Mouse (Mus musculus) kidney, adult 2 months (tissue): Measurements from ENCODE around the gene Glis2. TPM values are rescaled to one million over a fixed set of nuclear protein-coding genes. Genes with fewer than 3 reads are reported as not detected.
A peak's percentile ranks its signal among the peaks of the same experiment; 100 is the strongest.

ENCODE experiments used
- DNase-seq: peaks from one replicate; pipeline ENCODE4 v3.0.0; 2021
- H3K27ac ChIP-seq: fragments of 200-500 bp; 2 replicates; pipeline ENCODE4 v1.5.1; 2012; ENCODE audit warnings: low read depth, low read length, control low read depth, inconsistent platforms; ENCODE audit not compliant: insufficient read depth
- H3K27me3 ChIP-seq: fragments of 200-500 bp; replicated peaks from 2 replicates; pipeline ENCODE4 v1.6.1; 2012; ENCODE audit warnings: mild to moderate bottlenecking, moderate library complexity, low read length, inconsistent platforms; ENCODE audit not compliant: control insufficient read depth, insufficient read depth
- H3K36me3 ChIP-seq: fragments of 200-500 bp; 2 replicates; pipeline ENCODE4 v1.6.1; 2012; ENCODE audit warnings: mild to moderate bottlenecking, moderate library complexity, low read length, inconsistent platforms; ENCODE audit not compliant: control insufficient read depth, insufficient read depth
- H3K4me1 ChIP-seq: fragments of 200-500 bp; 2 replicates; pipeline ENCODE4 v1.6.1; 2011; ENCODE audit warnings: low read length; ENCODE audit not compliant: control insufficient read depth, insufficient read depth
- H3K4me3 ChIP-seq: fragments of 200-500 bp; 2 replicates; pipeline ENCODE4 v1.5.1; 2011; ENCODE audit warnings: mild to moderate bottlenecking, low read depth, low read length, control low read depth; ENCODE audit not compliant: insufficient read depth
- CTCF ChIP-seq: fragments of 200-500 bp; conservative IDR thresholded peaks from 2 replicates; pipeline ENCODE4 v1.5.1; 2011; ENCODE audit warnings: low read depth, mild to moderate bottlenecking, control low read depth, low read length, moderate library complexity, mixed read lengths; ENCODE audit not compliant: insufficient read depth, insufficient read length
- POLR2A ChIP-seq: fragments of 200-500 bp; IDR thresholded peaks from one replicate; pipeline ENCODE4 v1.6.1; 2011; ENCODE audit warnings: low read depth, low read length, control low read depth
- WGBS: fragments of 180-500 bp; shearing (Covaris S2); methylation state at CpG from one replicate; pipeline ENCODE4 v1.1.7; 2018; 5-methylcytosine and 5-hydroxymethylcytosine counted together
- polyA plus RNA-seq: library from polyadenylated mRNA; depleted of rRNA; stranded (reverse); fragments of >200 nt; gene quantifications from 2 replicates; pipeline ENCODE4 v1.2.3, GENCODE M21; 2012

Gene Glis2
- polyA plus RNA-seq, 1 experiment: 210 TPM

GRCm38 (mm10) chr16:4606431-4607084, 12.0 kb downstream of the Glis2 start:
- WGBS: 1% methylated on average over 5 of the region's 5 CpGs
- Histone ChIP-seq H3K27ac (peak overlapping the region; percentile 94), H3K4me1 (peaks cover 51% of the 10 kb centered on the region), H3K4me3 (no peak overlapping the region), H3K27me3 (no peaks in the 10 kb centered on the region), H3K36me3 (no peaks in the 10 kb centered on the region; the same call in 1 of the 2 replicates)
- peak; percentile 85 for DNase-seq
- TF ChIP-seq CTCF (peak; percentile 58), POLR2A (no peak)

DNA sequence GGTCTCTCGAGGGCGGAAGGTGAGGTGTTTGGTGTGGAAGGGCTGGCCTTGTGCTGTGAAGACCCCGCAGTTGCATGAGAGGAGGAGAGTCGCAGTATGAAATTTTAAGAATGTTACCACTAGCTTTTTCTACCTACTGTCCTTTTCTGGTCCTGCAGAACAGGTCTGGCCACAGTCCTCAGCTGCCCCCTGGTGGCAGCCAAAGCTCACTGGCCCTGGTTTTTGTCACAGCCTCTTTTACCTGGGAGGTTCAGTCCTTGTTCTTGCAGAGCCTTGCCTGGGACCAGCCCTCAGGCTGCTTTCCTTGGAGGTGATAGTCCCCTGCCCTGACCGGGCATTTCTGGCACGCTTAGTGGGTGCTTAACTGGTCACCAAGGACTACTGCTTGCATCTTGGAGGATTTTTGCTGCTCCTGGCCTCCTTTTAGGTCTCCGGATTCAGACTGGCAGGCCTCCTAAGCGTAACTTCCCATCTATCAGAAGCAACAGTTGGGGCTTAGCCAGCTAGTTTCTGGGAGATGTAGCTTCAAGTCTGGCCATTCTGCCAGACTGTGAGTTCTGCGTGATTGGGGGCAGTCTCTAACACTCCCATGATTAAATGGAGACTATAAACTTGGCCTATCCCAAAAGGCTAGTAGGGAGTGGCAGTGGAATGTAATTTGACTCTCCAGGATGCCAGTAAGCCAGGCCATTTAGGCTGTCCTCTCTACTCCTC, 13.5 kb downstream of the Glis2 start:
- H3K4me3 ChIP-seq: no peak overlapping the region
- no peaks in the 10 kb centered on the region for H3K27me3 ChIP-seq
- 33% methylated on average over 9 of the region's 9 CpGs for WGBS
- peak overlapping the region; percentile 13 for H3K27ac ChIP-seq
- H3K36me3 ChIP-seq: no peaks in the 10 kb centered on the region; the same call in 1 of the 2 replicates
- TF ChIP-seq CTCF (peak; percentile 98), POLR2A (no peak)
- DNase-seq: peak; percentile 92
- H3K4me1 ChIP-seq: peaks cover 48% of the 10 kb centered on the region

- Histone ChIP-seq H3K27ac (peak overlapping the region; percentile 11; the same call in 1 of the 2 replicates), H3K4me3 (no peak overlapping the region), H3K27me3 (no peaks in the 10 kb centered on the region), H3K4me1 (peaks cover 49% of the 10 kb centered on the region), H3K36me3 (peaks cover 2% of the 10 kb centered on the region; the same call in 1 of the 2 replicates)
- TF ChIP-seq POLR2A (no peak), CTCF (no peak)
- WGBS: 51% methylated on average over 19 of the region's 19 CpGs
- no peak for DNase-seq
Observed at GRCm38 (mm10) chr16:4608532-4609059, 14.1 kb downstream of the Glis2 start.

GRCm38 (mm10) chr16:4611193-4611592, 16.7 kb downstream of the Glis2 start:
- no peaks in the 10 kb centered on the region for H3K27me3 ChIP-seq
- TF ChIP-seq POLR2A: no peak
- no peak for TF ChIP-seq CTCF
- peaks cover 3% of the 10 kb centered on the region; the same call in 1 of the 2 replicates for H3K36me3 ChIP-seq
- no peak overlapping the region for H3K4me3 ChIP-seq
- no peak overlapping the region for H3K27ac ChIP-seq
- DNase-seq: no peak
- 78% methylated on average over 5 of the region's 5 CpGs for WGBS
- H3K4me1 ChIP-seq: peaks cover 48% of the 10 kb centered on the region

DNA sequence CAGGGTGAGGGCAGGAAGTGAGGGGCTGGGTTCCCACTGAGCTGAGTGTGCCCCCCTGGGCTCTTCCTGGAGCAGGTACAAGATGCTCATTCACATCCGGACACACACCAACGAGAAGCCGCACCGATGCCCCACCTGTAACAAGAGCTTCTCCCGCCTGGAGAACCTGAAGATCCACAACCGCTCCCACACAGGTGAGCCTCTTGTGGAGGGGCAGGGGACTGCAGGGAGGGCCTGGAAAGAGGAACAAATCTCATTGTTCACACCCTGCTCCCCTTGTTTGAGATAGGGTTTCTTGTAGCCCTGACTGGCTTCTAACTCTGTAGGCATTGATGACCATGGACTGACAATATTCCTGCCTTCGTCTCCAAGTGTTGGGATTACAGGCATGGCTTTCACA, 17.2 kb downstream of the Glis2 start:
- DNase-seq: no peak
- TF ChIP-seq POLR2A: no peak
- no peak; the same call in 1 of the 2 replicates for TF ChIP-seq CTCF
- peaks cover 3% of the 10 kb centered on the region; the same call in 1 of the 2 replicates for H3K36me3 ChIP-seq
- H3K27me3 ChIP-seq: no peaks in the 10 kb centered on the region
- H3K27ac ChIP-seq: no peak overlapping the region
- 77% methylated on average over 7 of the region's 7 CpGs for WGBS
- no peak overlapping the region for H3K4me3 ChIP-seq
- H3K4me1 ChIP-seq: peaks cover 47% of the 10 kb centered on the region

GRCm38 (mm10) chr16:4613736-4614135, 19.2 kb downstream of the Glis2 start:
- 54% methylated on average over 9 of the region's 9 CpGs for WGBS
- H3K27ac ChIP-seq: peak overlapping the region; percentile 71
- no peak overlapping the region for H3K4me3 ChIP-seq
- DNase-seq: no peak
- H3K36me3 ChIP-seq: peaks cover 3% of the 10 kb centered on the region; the same call in 1 of the 2 replicates
- H3K4me1 ChIP-seq: peaks cover 37% of the 10 kb centered on the region
- TF ChIP-seq POLR2A: no peak
- no peak for TF ChIP-seq CTCF
- H3K27me3 ChIP-seq: no peaks in the 10 kb centered on the region

- DNase-seq: peak; percentile 93
- 47% methylated on average over 3 of the region's 3 CpGs for WGBS
- Histone ChIP-seq H3K27me3 (no peaks in the 10 kb centered on the region), H3K4me1 (peaks cover 37% of the 10 kb centered on the region), H3K36me3 (peaks cover 3% of the 10 kb centered on the region; the same call in 1 of the 2 replicates), H3K4me3 (no peak overlapping the region), H3K27ac (peak overlapping the region; percentile 71)
- no peak for TF ChIP-seq POLR2A
Observed at GRCm38 (mm10) chr16:4614639-4615038, 20.1 kb downstream of the Glis2 start.
